Mouse (Mus musculus) embryonic fibroblast, embryonic 13.5 days (primary cell): Measurements from ENCODE around the gene Nkd2.

Source experiments
- CTCF ChIP-seq: IDR thresholded peaks from 2 replicates; pipeline ENCODE4 v1.5.1; 2011; ENCODE audit warnings: mild to moderate bottlenecking, control low read depth, low read length, moderate library complexity, borderline replicate concordance; ENCODE audit not compliant: insufficient read depth
- POLR2A ChIP-seq: IDR thresholded peaks from 2 replicates; pipeline ENCODE4 v1.6.1; 2011; ENCODE audit warnings: low read depth, mild to moderate bottlenecking, control low read depth, low read length, moderate library complexity

- TF ChIP-seq POLR2A (no peak), CTCF (no peak)
These were observed 26.2 kb downstream of the Nkd2 start for GRCm38 (mm10) chr13:73821251-73821650.
